Mouse (Mus musculus): ENCODE data around the gene Nkd2.

Gene Nkd2

DNA sequence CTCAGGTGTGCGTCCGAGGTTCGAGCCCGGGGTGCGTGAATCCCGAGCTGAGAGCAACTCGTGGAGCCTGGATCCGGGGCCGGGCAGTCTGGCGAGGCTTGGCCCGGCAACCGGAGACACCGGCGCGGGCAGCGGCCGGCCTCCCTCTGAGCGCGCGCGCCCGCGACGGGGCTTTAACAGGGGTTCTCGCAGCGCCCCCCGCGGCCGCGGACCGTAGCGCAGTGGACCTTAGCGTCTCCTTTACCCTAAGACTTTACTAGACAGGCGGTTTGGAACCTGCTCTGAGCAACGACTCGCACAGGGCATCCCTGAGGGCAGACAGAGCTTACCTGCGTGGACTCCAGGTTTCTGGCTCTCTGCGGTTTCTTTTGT is at the start of gene Nkd2:
TSS of gene Nkd2 (minus strand) at position 167 of the 372 bp plus-strand sequence.
- in situ Hi-C loops (cut with MboI, MseI), result no loop called here

- in situ Hi-C loops (cut with MboI, MseI), result no loop called here
Measured at GRCm38 (mm10) chr13:73892493-73893178, 45.2 kb upstream of the Nkd2 start.

- in situ Hi-C loops (cut with MboI, MseI), result no loop called here
Measured at GRCm38 (mm10) chr13:73887415-73887874, 40.0 kb upstream of the Nkd2 start.

- in situ Hi-C loops (cut with MboI, MseI), result no loop called here
Measured at GRCm38 (mm10) chr13:73886601-73887000, 39.2 kb upstream of the Nkd2 start.

GRCm38 (mm10) chr13:73886066-73886465 is 38.6 kb upstream of the Nkd2 start:
- in situ Hi-C loops (cut with MboI, MseI), result no loop called here

DNA sequence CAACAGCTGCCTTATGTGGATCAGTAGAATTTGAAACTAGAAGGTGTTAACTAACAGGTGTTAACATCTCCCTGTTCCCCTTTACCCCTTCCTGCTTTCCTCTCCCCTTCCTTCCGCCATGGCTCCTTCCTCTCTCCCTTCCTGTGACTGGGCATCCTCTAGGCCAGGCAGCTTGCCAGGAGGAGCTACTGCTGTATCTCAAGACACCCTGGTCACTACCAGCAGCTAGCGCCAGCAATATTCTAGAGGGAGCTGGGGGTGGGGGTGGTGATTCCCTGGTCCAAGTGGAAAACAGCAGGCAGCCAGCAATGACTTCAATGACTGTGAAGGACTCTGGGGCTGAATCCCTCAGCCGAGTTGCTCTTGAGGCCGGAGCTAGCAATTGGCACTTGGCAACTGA is 38.2 kb upstream of the Nkd2 start:
- in situ Hi-C loops (cut with MboI, MseI), result no loop called here

DNA sequence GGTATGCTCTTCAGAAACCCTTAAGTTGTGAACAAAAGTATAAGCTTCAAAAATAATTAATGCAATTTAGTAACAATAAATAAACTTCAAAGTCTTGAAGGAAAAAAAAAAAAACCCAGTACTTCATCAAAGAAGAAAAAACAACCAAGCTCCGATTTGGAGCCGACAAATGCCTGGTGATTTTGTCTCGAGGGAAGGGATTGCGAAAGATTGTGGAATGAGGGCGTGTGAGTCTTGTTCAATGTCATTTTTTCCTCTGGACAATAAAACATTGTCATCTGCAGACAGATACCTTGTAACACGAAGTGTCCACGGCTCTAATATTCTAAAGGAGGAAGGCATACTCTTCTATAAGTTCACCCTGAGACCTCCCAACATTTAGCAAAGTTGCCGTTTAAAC is 33.9 kb upstream of the Nkd2 start:
- in situ Hi-C loops (cut with MboI, MseI), result no loop called here

DNA sequence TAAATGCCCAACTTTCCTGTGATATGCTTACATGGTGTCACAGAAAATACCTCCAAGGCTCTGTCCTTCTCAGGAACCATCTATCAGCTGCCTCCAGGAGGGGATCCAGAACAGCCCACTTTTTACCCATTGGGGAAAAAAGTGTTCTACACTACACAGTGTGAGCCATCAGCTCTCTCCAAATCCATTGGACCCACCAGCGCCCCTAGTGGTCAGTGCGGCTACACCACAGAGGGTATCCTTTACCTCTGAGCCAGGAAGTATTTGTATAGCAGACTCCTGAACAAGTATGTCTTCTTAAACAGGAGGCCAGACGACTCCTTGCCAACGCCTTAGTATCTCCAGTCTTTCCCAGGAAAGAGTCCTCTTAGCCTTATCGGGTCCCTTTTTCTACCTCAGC is 32.4 kb upstream of the Nkd2 start:
- in situ Hi-C loops (cut with MboI, MseI), result no loop called here

DNA sequence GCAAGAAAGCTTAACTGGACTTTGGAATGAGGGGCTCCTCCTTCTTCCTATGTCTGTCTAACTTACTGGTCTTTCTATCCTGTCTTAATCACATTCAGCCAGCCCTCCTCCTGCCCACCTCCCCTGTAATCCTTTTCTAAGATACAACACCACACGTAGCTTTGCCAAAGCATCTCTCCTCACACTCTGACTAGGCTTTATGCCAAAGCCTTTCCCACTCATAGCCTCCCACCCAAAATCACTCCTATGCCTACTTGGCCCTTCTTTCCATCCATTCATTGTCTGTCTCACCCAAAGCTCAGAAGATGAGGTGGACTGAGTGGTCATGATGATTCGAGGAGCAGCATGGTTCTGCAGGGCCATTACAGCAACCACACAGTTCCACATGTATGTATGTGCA is 24.7 kb upstream of the Nkd2 start:
- in situ Hi-C loops (cut with MboI, MseI), result no loop called here

DNA sequence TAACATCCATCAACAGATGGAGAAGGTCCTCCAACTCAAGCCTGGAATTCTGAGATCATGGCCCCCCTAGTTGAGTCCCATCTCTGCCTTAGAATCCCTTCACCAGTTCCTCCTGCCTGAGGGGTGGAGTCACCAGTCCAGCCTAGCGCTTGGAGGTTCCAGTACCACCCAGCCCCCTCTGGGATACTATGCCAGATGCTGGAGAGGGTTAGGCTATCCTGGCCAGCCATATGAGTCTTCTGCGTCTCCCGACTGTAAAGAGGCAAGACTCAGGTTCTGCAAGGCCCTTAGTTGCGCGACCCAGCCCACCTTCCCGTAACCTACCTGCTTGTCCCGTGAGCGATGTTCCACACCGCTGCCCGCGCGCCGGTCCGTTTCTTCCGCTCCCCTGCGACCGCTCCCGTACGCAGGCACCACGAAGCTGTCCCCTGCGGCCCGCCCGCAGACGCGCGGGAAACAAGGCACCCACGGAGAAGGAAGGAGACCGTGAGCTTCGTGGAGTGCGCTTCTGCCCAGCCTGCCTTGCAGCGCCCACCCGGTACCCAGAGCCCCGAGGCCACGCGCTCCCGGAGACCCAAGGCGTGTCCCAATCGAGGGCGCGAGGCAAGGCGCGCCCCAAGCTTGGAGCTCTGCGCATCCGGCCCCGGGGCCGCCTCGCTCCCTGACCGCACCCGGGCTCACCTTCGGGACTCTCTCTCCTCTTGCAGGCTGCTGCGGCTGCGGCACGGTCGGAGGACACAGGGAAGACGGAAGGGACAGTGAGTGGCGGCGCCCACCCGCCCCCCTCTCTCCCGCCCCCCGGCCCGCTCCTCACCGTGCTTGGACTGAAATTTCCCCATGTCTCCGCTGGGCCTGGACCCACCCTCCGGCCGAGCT is 604 bp downstream of the Nkd2 start:
- in situ Hi-C loops (cut with MboI, MseI), result no loop called here

- in situ Hi-C loops (cut with MboI, MseI), result no loop called here
Measured at GRCm38 (mm10) chr13:73842696-73843095, 4.7 kb downstream of the Nkd2 start.

DNA sequence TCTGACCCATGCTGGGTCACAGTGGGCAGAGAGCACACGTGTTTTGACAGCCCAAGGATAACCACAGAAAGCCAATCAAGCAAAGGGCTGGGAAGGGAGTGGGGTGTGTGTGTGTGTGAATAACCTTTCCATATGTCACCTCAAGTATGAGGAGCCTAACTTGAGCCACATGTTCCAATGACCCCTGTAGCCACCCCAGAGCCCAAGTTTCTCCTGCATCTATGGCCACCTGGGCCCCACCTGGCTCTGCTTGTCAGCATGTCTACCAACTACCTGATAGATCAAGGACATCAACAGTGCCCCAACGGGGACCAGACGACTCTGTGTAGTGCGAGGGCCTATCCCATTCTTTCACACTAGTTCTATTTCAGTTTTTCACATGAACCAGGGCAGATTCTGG is 7.7 kb downstream of the Nkd2 start:
- in situ Hi-C loops (cut with MboI, MseI), result no loop called here

DNA sequence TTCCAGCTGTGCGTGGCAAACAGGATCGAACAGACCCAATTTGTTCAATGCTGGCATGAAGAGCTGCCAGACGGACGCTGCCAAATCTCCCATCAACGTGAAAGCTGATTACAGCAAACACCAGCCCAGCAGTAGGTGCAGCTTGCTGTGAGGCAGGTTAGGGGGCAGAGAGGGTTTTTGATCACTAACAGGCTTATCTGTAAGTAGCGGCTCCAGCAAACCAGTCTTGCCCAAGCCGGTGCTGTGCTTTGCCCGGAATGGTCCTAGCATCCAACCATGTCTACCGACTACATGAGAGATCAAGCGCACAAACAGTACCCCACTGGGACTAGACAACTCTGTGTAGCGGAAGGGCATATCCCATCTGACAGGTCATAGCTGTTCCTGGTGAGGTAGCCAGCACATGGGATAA is 8.3 kb downstream of the Nkd2 start:
- in situ Hi-C loops (cut with MboI, MseI), result no loop called here

DNA sequence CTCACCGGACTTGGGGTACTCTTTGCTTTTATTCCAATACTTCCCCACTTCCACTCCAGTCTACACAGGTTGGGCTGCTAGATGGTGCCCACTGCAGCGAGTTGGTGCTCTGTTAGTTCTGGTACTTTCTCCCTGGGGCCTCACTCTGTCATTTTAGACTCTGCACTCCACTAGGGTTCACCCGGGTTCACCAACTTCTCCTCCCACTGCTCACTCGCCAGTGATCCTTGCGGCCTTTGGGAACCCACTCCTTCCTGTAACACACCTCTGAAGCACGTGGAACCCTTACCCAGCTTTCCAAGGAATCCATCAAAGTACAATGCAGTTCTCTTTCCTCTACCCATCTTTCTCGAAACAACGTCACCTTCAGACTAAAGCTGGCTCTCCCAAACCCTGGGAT is 9.7 kb downstream of the Nkd2 start:
- in situ Hi-C loops (cut with MboI, MseI), result no loop called here

GRCm38 (mm10) chr13:73836491-73836890 is 10.9 kb downstream of the Nkd2 start:
- in situ Hi-C loops (cut with MboI, MseI), result no loop called here

- in situ Hi-C loops (cut with MboI, MseI), result no loop called here
Measured at GRCm38 (mm10) chr13:73835791-73836190, 11.6 kb downstream of the Nkd2 start.

DNA sequence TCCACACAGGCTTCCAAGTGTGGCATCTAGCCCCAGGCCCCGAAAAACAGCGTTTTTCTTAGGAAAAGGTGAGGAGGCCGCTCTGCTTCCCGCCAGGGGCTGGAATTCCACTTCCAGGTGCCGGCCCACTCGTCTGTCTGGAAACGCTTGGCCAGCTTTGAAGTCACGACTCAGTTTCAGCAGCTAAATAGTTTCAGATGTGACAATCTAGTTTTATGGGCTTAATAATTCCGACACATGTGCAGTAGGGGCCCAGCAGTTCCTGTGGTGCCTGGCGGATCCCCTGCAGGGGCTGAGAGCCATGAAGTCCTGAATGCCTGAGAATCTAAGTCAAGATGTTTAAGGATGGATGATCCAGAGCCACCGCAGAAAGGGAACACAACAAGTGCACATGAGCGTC is 13.6 kb downstream of the Nkd2 start:
- in situ Hi-C loops (cut with MboI, MseI), result no loop called here

DNA sequence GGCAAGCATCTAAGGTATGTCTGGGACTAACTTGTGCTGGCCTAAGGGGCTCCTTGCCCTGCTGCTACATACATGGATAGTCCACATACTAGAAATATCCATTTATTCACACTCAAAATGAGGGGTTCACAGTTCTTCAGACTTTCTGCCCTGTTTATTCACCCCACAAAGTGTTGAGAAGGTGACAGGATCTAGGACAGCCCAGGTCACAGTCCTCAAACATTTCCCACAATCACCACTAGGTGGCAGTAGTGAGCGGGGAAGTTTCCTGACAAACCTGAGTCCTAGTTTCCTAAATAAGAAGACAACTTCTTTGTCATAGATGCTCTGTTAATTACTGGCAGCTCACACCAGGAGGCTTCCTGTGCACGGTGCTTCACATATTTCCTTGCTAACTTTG is 15.9 kb downstream of the Nkd2 start:
- in situ Hi-C loops (cut with MboI, MseI), result no loop called here

DNA sequence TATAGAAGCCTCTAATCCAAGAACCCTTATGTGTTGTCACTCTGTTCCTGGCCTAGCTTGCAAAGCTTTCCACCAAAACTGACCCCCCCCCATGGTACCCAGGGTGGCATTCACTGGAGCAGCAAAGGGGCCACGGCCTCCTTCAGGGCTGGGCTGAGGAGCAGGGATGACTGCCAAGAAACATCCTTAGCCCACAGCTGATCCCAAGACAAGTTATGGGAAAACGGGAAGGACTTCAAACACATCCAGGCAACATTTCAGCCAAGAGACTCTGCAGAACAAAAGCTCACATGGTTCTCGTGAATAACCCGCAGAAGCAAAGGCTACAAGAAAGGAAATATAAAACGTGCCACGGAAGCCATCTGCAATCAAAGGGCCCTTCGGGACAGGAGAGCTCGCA is 20.2 kb downstream of the Nkd2 start:
- in situ Hi-C loops (cut with MboI, MseI), result loop anchor here (5.0 kb wide), 2 partner anchors 105 to 175 kb away; no protein-coding TSS in a partner anchor

GRCm38 (mm10) chr13:73823711-73824110 is 23.7 kb downstream of the Nkd2 start:
- in situ Hi-C loops (cut with MboI, MseI), result no loop called here

DNA sequence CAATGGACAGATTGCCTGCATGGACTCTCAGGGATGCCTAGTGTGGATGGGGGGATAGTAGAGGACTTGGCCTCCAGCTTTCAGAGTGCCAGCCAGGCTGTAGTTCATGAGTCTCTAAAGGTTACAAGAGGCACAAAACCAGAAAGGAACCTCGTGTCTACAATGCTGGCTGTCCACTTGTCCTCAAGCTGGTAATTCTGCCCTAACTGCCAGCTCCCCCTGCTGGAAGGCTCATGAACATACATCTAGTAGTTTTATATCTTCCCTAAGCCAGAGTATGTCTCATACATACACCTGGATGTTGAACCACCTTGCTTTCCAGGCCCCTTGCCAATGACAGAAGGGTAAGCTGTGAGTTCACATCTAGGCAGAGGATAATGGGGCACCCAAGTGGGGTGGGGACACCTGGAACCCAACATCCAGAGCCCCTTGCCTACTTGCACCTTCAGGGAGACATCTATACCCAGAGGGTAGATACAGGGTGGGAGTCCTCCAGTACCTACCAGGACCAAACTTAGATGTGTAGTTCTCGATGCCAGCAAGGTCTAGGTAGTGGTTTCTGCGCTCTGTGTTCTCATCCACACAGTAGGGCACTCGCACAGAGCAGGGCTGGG is 25.1 kb downstream of the Nkd2 start:
- in situ Hi-C loops (cut with MboI, MseI), result no loop called here

- in situ Hi-C loops (cut with MboI, MseI), result no loop called here
Measured at GRCm38 (mm10) chr13:73821251-73821650, 26.2 kb downstream of the Nkd2 start.

DNA sequence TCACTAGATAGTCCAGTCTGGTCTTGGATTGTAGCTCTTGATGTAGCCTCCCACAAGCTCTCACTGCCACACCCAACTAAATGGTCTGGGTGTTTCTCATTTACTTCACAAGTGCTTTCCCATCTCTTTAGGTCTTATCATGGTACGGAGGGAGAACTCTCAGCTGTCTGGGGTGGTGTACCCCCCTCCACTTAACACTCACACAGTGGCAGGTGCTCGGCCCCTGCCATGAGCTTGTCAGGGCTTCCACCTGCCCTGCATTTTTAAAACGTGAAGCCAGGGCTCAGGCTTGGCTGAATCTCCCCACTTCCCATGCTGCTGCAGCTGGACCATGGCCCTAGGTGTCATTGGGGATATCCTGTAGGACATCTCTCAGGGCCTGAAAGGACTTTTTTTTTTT is 28.5 kb downstream of the Nkd2 start:
- in situ Hi-C loops (cut with MboI, MseI), result no loop called here
